Mouse (Mus musculus): ENCODE data around the gene Hrh1. TPM values are rescaled to one million over a fixed set of nuclear protein-coding genes. Genes with fewer than 3 reads are reported as not detected.

Gene Hrh1
- polyA plus RNA-seq, 1 experiment from 2014 or later, result not detected

- H3K4me1 ChIP-seq, result peaks cover 5% of the 10 kb centered on the region; the same call in 1 of the 2 replicates
- H3K27me3 ChIP-seq (replicated peaks), result peaks cover 14% of the 10 kb centered on the region; the same call in 1 of the 2 replicates
- WGBS, result 72% methylated on average over 4 of the region's 4 CpGs
- no peaks in the 10 kb centered on the region for H3K9me3 ChIP-seq
- H3K27ac ChIP-seq (replicated peaks), result no peak overlapping the region
- no peaks in the 10 kb centered on the region for H3K36me3 ChIP-seq
- H3K4me2 ChIP-seq, result no peak overlapping the region
- H3K4me3 ChIP-seq, result no peak overlapping the region
- no peak for ATAC-seq (ENCODE audit: extremely low read depth, insufficient number of reproducible peaks, low FRiP score, low TSS enrichment)
- H3K9ac ChIP-seq, result no peak overlapping the region
Observed at GRCm38 (mm10) chr6:114387855-114388254, 9.9 kb upstream of the Hrh1 start.

DNA sequence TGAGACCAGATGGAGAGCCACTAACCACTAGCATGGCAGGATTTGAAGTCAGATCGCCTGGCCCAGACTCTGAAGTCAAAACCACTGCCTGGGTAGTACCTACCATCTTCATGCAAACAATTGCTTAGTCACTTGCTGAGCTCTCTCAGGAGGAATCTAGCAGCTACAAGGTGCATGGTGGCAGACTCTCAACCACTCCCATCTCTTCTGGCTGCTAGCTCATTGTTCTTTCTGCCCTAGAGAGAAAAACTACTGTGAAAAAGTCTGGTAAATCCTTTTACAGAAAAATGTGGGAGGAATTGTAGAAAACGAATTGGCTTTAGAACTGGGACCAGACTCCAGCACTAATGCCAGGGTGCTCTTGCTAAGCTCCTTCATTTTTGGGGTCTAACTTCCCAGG is 7.6 kb upstream of the Hrh1 start:
- H3K27ac ChIP-seq (replicated peaks), result no peak overlapping the region
- no peaks in the 10 kb centered on the region for H3K9me3 ChIP-seq
- ATAC-seq (ENCODE audit: extremely low read depth, insufficient number of reproducible peaks, low FRiP score, low TSS enrichment), result no peak
- H3K4me1 ChIP-seq, result peaks cover 5% of the 10 kb centered on the region; the same call in 1 of the 2 replicates
- no peaks in the 10 kb centered on the region for H3K36me3 ChIP-seq
- no peak overlapping the region for H3K9ac ChIP-seq
- H3K27me3 ChIP-seq (replicated peaks), result peaks cover 33% of the 10 kb centered on the region; the same call in 1 of the 2 replicates
- 59% methylated on average over 2 of the region's 2 CpGs for WGBS
- H3K4me3 ChIP-seq, result no peak overlapping the region
- H3K4me2 ChIP-seq, result no peak overlapping the region

GRCm38 (mm10) chr6:114394982-114395381 is 2.8 kb upstream of the Hrh1 start:
- H3K9ac ChIP-seq, result no peak overlapping the region
- no peak for ATAC-seq (ENCODE audit: extremely low read depth, insufficient number of reproducible peaks, low FRiP score, low TSS enrichment)
- H3K27me3 ChIP-seq (replicated peaks), result peaks cover 76% of the 10 kb centered on the region
- H3K36me3 ChIP-seq, result no peaks in the 10 kb centered on the region
- H3K27ac ChIP-seq (replicated peaks), result no peak overlapping the region
- WGBS, result 22% methylated on average over 4 of the region's 4 CpGs
- no peak overlapping the region for H3K4me2 ChIP-seq
- no peak overlapping the region for H3K4me3 ChIP-seq
- H3K9me3 ChIP-seq, result no peaks in the 10 kb centered on the region
- H3K4me1 ChIP-seq, result peaks cover 18% of the 10 kb centered on the region

DNA sequence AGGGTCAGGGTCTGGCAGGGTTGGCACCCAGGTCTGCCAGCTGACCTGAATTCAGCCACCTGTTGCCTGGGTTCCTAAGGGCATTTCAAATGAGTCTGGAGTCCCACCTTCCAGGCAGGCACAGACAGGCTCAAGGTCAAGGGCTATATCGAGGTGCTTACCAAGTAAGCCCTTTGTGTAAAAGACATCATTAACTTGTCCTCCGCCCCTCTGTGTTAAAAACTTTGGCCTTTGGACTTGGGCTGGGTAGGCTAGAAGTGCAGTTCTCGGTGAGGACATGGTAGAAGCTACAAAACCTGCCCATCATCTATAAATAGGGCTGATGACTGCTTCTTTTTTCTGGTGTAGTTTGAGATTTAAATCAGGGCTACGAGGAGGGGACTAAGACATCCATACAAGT is 1.1 kb upstream of the Hrh1 start:
- H3K27me3 ChIP-seq (replicated peaks), result peaks cover 86% of the 10 kb centered on the region
- no peaks in the 10 kb centered on the region for H3K9me3 ChIP-seq
- H3K4me2 ChIP-seq, result no peak overlapping the region
- no peak overlapping the region for H3K4me3 ChIP-seq
- no peak overlapping the region for H3K9ac ChIP-seq
- ATAC-seq (ENCODE audit: extremely low read depth, insufficient number of reproducible peaks, low FRiP score, low TSS enrichment), result no peak
- WGBS, result 57% methylated on average over 4 of the region's 4 CpGs
- H3K36me3 ChIP-seq, result no peaks in the 10 kb centered on the region
- no peak overlapping the region for H3K27ac ChIP-seq (replicated peaks)
- peaks cover 18% of the 10 kb centered on the region for H3K4me1 ChIP-seq

- no peak for ATAC-seq (ENCODE audit: extremely low read depth, insufficient number of reproducible peaks, low FRiP score, low TSS enrichment)
- peaks cover 15% of the 10 kb centered on the region for H3K4me1 ChIP-seq
- WGBS, result 5% methylated on average over 11 of the region's 11 CpGs
- no peaks in the 10 kb centered on the region for H3K9me3 ChIP-seq
- no peak overlapping the region for H3K27ac ChIP-seq (replicated peaks)
- peak overlapping the region; percentile 59 for H3K4me3 ChIP-seq
- no peaks in the 10 kb centered on the region for H3K36me3 ChIP-seq
- peaks cover 87% of the 10 kb centered on the region for H3K27me3 ChIP-seq (replicated peaks)
- no peak overlapping the region for H3K9ac ChIP-seq
- H3K4me2 ChIP-seq, result peak overlapping the region; percentile 93
Observed at GRCm38 (mm10) chr6:114397280-114397679, 456 bp upstream of the Hrh1 start.

DNA sequence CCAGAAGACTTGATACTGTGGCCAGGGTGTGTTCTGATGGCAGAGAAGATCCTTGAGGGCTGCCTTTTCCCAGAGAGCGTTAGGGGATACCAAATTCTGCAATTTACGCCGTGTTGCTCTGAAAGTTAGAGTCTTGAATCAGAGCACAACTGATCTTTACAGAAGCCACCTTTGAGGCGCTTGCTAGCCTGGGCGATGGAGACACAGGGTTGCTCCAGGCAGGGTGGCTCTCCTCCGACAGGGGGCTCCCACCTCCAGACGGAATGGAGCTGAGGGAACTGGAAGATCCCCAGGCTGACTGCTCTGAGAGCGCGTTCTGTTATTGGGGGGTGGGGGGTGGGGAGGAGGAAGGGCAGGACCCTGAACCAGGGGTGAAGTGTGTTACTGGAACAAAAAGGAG is 890 bp downstream of the Hrh1 start:
- ATAC-seq (ENCODE audit: extremely low read depth, insufficient number of reproducible peaks, low FRiP score, low TSS enrichment), result no peak
- peaks cover 15% of the 10 kb centered on the region for H3K4me1 ChIP-seq
- no peaks in the 10 kb centered on the region for H3K9me3 ChIP-seq
- WGBS, result 6% methylated on average over 9 of the region's 9 CpGs
- H3K36me3 ChIP-seq, result no peaks in the 10 kb centered on the region
- peak overlapping the region; percentile 59 for H3K4me3 ChIP-seq
- peaks cover 78% of the 10 kb centered on the region for H3K27me3 ChIP-seq (replicated peaks)
- no peak overlapping the region for H3K27ac ChIP-seq (replicated peaks)
- no peak overlapping the region for H3K9ac ChIP-seq
- H3K4me2 ChIP-seq, result peak overlapping the region; percentile 93

DNA sequence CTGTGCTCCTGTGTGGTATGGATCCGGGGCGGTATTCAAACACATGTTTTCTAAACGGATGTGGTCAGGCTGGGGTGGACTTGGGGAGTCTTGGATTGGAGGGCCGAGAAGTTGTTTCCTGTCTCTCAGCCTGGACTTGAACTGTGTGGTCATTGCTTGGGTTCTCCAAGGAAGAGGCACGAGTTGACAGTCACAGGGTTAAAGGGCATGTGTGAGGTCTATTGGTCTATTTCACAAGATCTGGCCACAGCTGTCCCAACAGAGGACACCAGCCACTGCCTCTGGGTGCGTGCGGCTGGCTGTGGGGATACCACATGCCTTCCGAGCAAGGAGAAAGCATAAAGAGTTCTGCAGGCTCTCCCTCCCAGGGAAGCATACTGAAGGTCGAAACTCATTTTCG is 2.7 kb downstream of the Hrh1 start:
- 74% methylated on average over 10 of the region's 10 CpGs for WGBS
- H3K9ac ChIP-seq, result no peak overlapping the region
- peaks cover 25% of the 10 kb centered on the region for H3K4me1 ChIP-seq
- H3K36me3 ChIP-seq, result no peaks in the 10 kb centered on the region
- H3K9me3 ChIP-seq, result no peaks in the 10 kb centered on the region
- no peak overlapping the region for H3K4me2 ChIP-seq
- no peak overlapping the region for H3K27ac ChIP-seq (replicated peaks)
- ATAC-seq (ENCODE audit: extremely low read depth, insufficient number of reproducible peaks, low FRiP score, low TSS enrichment), result no peak
- peaks cover 67% of the 10 kb centered on the region for H3K27me3 ChIP-seq (replicated peaks)
- H3K4me3 ChIP-seq, result no peak overlapping the region

- Histone ChIP-seq H3K36me3 (no peaks in the 10 kb centered on the region), H3K27me3 (replicated peaks) (peaks cover 64% of the 10 kb centered on the region), H3K4me1 (peaks cover 25% of the 10 kb centered on the region), H3K9ac (no peak overlapping the region), H3K27ac (replicated peaks) (no peak overlapping the region), H3K4me3 (no peak overlapping the region), H3K9me3 (no peaks in the 10 kb centered on the region), H3K4me2 (no peak overlapping the region)
- WGBS, result 78% methylated on average over 8 of the region's 8 CpGs
- ATAC-seq (ENCODE audit: extremely low read depth, insufficient number of reproducible peaks, low FRiP score, low TSS enrichment), result no peak
Observed at GRCm38 (mm10) chr6:114400841-114401240, 3.1 kb downstream of the Hrh1 start.

DNA sequence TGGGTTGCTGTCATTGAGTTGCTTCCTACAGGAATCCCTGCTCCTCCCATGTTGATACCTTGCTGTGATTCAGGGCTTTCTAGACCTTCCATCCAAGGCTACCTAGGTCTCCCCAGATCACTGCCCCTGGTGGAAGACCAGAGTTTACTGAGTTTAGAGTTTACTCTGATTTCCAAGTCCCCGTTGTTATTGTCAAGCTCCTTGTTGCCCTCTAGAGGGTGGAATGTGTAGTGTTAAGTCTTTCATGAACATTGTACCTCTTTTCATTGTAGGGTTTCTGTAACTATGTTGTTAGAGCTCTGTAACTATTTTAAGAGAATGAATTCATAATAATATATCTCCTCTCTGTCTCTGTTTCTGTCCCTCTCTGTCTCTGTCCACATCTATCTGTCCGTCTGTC is 4.4 kb downstream of the Hrh1 start:
- Histone ChIP-seq H3K4me1 (peaks cover 25% of the 10 kb centered on the region), H3K4me3 (no peak overlapping the region), H3K27ac (replicated peaks) (no peak overlapping the region), H3K27me3 (replicated peaks) (peaks cover 55% of the 10 kb centered on the region), H3K4me2 (no peak overlapping the region), H3K9me3 (no peaks in the 10 kb centered on the region), H3K9ac (no peak overlapping the region), H3K36me3 (no peaks in the 10 kb centered on the region)
- no peak for ATAC-seq (ENCODE audit: extremely low read depth, insufficient number of reproducible peaks, low FRiP score, low TSS enrichment)
- WGBS, result 73% methylated on average over 2 of the region's 2 CpGs

- no peaks in the 10 kb centered on the region for H3K36me3 ChIP-seq
- H3K27me3 ChIP-seq (replicated peaks), result peaks cover 53% of the 10 kb centered on the region
- ATAC-seq (ENCODE audit: extremely low read depth, insufficient number of reproducible peaks, low FRiP score, low TSS enrichment), result no peak
Observed at GRCm38 (mm10) chr6:114403632-114404031, 5.9 kb downstream of the Hrh1 start.

DNA sequence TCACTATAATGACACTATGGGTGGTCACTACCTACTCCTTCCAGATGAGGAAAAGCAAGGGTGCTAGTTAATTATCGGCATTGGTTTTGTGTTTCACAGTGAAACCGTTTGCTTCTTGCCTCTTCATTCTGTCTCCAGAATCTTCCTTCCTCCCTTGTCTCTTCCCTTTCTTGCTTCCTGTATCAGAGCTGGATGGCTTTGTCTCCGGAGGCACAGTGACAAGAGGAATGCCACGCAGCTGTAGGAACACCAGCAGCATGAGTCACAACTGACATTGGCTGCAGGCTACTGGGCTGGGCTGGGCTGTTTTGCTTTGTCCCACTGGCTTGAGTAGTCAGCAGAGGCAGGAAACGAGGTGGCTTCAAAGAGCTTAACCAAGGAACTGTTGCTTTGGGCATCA is 6.4 kb downstream of the Hrh1 start:
- Histone ChIP-seq H3K4me1 (peaks cover 12% of the 10 kb centered on the region), H3K36me3 (no peaks in the 10 kb centered on the region), H3K9me3 (no peaks in the 10 kb centered on the region), H3K9ac (no peak overlapping the region), H3K4me3 (no peak overlapping the region), H3K27ac (replicated peaks) (no peak overlapping the region), H3K27me3 (replicated peaks) (peaks cover 53% of the 10 kb centered on the region), H3K4me2 (no peak overlapping the region)
- 32% methylated on average over 5 of the region's 5 CpGs for WGBS
- ATAC-seq (ENCODE audit: extremely low read depth, insufficient number of reproducible peaks, low FRiP score, low TSS enrichment), result no peak

More at GRCm38 (mm10) chr6:114403632-114404031, 5.9 kb downstream of the Hrh1 start:
- no peak overlapping the region for H3K4me3 ChIP-seq
- no peak overlapping the region for H3K4me2 ChIP-seq
- no peaks in the 10 kb centered on the region for H3K9me3 ChIP-seq
- H3K4me1 ChIP-seq, result peaks cover 13% of the 10 kb centered on the region
- no peak overlapping the region for H3K9ac ChIP-seq
- 31% methylated on average over 8 of the region's 8 CpGs for WGBS
- no peak overlapping the region for H3K27ac ChIP-seq (replicated peaks)

GRCm38 (mm10) chr6:114404774-114405468 is 7.2 kb downstream of the Hrh1 start:
- Histone ChIP-seq H3K4me1 (peaks cover 12% of the 10 kb centered on the region), H3K4me3 (no peak overlapping the region), H3K27ac (replicated peaks) (no peak overlapping the region), H3K4me2 (no peak overlapping the region), H3K9me3 (no peaks in the 10 kb centered on the region), H3K27me3 (replicated peaks) (peaks cover 49% of the 10 kb centered on the region), H3K36me3 (no peaks in the 10 kb centered on the region), H3K9ac (no peak overlapping the region)
- ATAC-seq (ENCODE audit: extremely low read depth, insufficient number of reproducible peaks, low FRiP score, low TSS enrichment), result no peak
- 71% methylated on average over 7 of the region's 7 CpGs for WGBS

Measured in heart, embryonic 13.5 days (tissue).